Comparison of ENCODE assay signal across 21 mouse cellular contexts in genomic region chr6:99145033-99145432, GRCm38 (mm10).
DNase-seq lines count a peak whose midpoint lies in the region; ATAC-seq lines count a peak whose summit lies in the region.
"Had no signal": no experiment of that assay in that cellular context is flagged by ENCODE, and none has a peak within 500 bp of the region (broad histone marks: within the 10 kb centered on the region; RNA-seq: fewer than 3 reads in every experiment).

No protein-coding gene starts in this region.

- peak; percentile 9 for DNase-seq in kidney, adult 9 months
- no peak for DNase-seq in kidney, postnatal 36 days
- no peak for DNase-seq in thymus, postnatal 36 days
- no peak for DNase-seq in lung, postnatal 14 days
- DNase-seq: adrenal gland, adult 8-10 months; adrenal gland, postnatal 25 days; cerebellum, adult 11-12 months; cerebellum, adult 8-10 months; cerebellum, postnatal 10 days; cerebellum, postnatal 36 days; forebrain, postnatal 0 days; gastrocnemius, adult 2 months; gastrocnemius, postnatal 14 days; heart, adult 11 months had no signal

- no peaks in the 10 kb centered on the region for H3K36me3 ChIP-seq in liver, embryonic 16.5 days (ENCODE audit: control insufficient read depth, insufficient read depth)
- H3K36me3 ChIP-seq in liver, embryonic 12.5 days, result no peaks in the 10 kb centered on the region
- no peaks in the 10 kb centered on the region for H3K36me3 ChIP-seq in intestine, embryonic 16.5 days (ENCODE audit: control insufficient read depth, insufficient read depth, low read length)
- H3K36me3 ChIP-seq: hindbrain, embryonic 12.5 days had no signal

- no peaks in the 10 kb centered on the region for H3K9me3 ChIP-seq in liver, embryonic 16.5 days (replicated peaks; ENCODE audit: control insufficient read depth, low read length)
- no peaks in the 10 kb centered on the region for H3K9me3 ChIP-seq in liver, embryonic 12.5 days (replicated peaks)
- H3K9me3 ChIP-seq in intestine, embryonic 16.5 days (ENCODE audit: control insufficient read depth, low read length), result no peaks in the 10 kb centered on the region
- H3K9me3 ChIP-seq: hindbrain, embryonic 12.5 days had no signal

- no peak overlapping the region for H3K4me2 ChIP-seq in liver, embryonic 16.5 days (ENCODE audit: low read depth, low read length)
- no peak overlapping the region for H3K4me2 ChIP-seq in liver, embryonic 12.5 days
- no peak overlapping the region for H3K4me2 ChIP-seq in intestine, embryonic 16.5 days (ENCODE audit: low read depth, low read length)
- H3K4me2 ChIP-seq: heart, embryonic 11.5 days; hindbrain, embryonic 12.5 days had no signal

- peak; percentile 59; the same call in 1 of the 2 replicates for ATAC-seq in liver, embryonic 16.5 days (ENCODE audit: low read depth)
- ATAC-seq in liver, embryonic 12.5 days, result no peak
- peak; percentile 75 for ATAC-seq in intestine, embryonic 16.5 days
- ATAC-seq: activated CD4-positive, CD25-positive, alpha-beta regulatory T cell, adult 4 months; forebrain, embryonic 14.5 days; forebrain, postnatal 0 days had no signal

- H3K9ac ChIP-seq in liver, embryonic 16.5 days (ENCODE audit: low read depth, low read length), result no peak overlapping the region
- H3K9ac ChIP-seq in liver, embryonic 12.5 days, result no peak overlapping the region
- no peak overlapping the region for H3K9ac ChIP-seq in intestine, embryonic 16.5 days (ENCODE audit: low read depth, low read length)
- H3K9ac ChIP-seq: forebrain, postnatal 0 days; hindbrain, embryonic 12.5 days had no signal

- 56% methylated on average over 7 of the region's 7 CpGs for WGBS in liver, embryonic 16.5 days (ENCODE audit: insufficient replicate concordance)
- 70% methylated on average over 7 of the region's 7 CpGs for WGBS in liver, embryonic 12.5 days (ENCODE audit: insufficient replicate concordance)
- 63% methylated on average over 7 of the region's 7 CpGs for WGBS in intestine, embryonic 16.5 days

- no peak overlapping the region for H3K27ac ChIP-seq in liver, embryonic 16.5 days (ENCODE audit: low read length)
- H3K27ac ChIP-seq in liver, embryonic 12.5 days, result no peak overlapping the region
- H3K27ac ChIP-seq in intestine, embryonic 16.5 days (ENCODE audit: low read length), result no peak overlapping the region
- H3K27ac ChIP-seq: gastrocnemius, adult 2 months; hindbrain, embryonic 12.5 days had no signal

- no peaks in the 10 kb centered on the region for H3K27me3 ChIP-seq in liver, embryonic 16.5 days (ENCODE audit: control insufficient read depth, insufficient read depth, low read depth, low read length)
- H3K27me3 ChIP-seq in liver, embryonic 12.5 days (replicated peaks), result no peaks in the 10 kb centered on the region
- no peaks in the 10 kb centered on the region for H3K27me3 ChIP-seq in intestine, embryonic 16.5 days (replicated peaks; ENCODE audit: control insufficient read depth, insufficient read depth, low read length)
- H3K27me3 ChIP-seq: hindbrain, embryonic 12.5 days had no signal

- H3K4me1 ChIP-seq in liver, embryonic 16.5 days (ENCODE audit: control insufficient read depth, low read depth, low read length), result no peaks in the 10 kb centered on the region
- no peaks in the 10 kb centered on the region for H3K4me1 ChIP-seq in liver, embryonic 12.5 days
- H3K4me1 ChIP-seq in intestine, embryonic 16.5 days (ENCODE audit: control insufficient read depth, insufficient read depth, low read length), result peaks cover 16% of the 10 kb centered on the region
- H3K4me1 ChIP-seq: hindbrain, embryonic 12.5 days had no signal

- H3K4me3 ChIP-seq in liver, embryonic 16.5 days (ENCODE audit: low read depth, low read length), result no peak overlapping the region
- H3K4me3 ChIP-seq in liver, embryonic 12.5 days, result no peak overlapping the region
- H3K4me3 ChIP-seq in intestine, embryonic 16.5 days (ENCODE audit: low read length), result no peak overlapping the region
- H3K4me3 ChIP-seq: gastrocnemius, adult 2 months; hindbrain, embryonic 12.5 days had no signal
